Mouse (Mus musculus) cerebellum, adult 2 months (tissue): ENCODE data around the gene Vmn1r184.
"Not testable (repeated sequence)": the region's sequence is repeated elsewhere in the genome, so short reads cannot be mapped to it uniquely, and the experiment has no call there.

ENCODE experiments used
- CTCF ChIP-seq: fragments of 200-500 bp; IDR thresholded peaks from 2 replicates; pipeline ENCODE4 v1.5.1; 2011; ENCODE audit warnings: low read depth, mild to moderate bottlenecking, control low read depth, low read length, moderate library complexity, borderline replicate concordance; ENCODE audit not compliant: insufficient read depth
- POLR2A ChIP-seq: fragments of 200-500 bp; IDR thresholded peaks from 2 replicates; pipeline ENCODE4 v1.6.1; 2011; ENCODE audit warnings: low read length, control low read depth, borderline replicate concordance; ENCODE audit not compliant: insufficient read depth

DNA sequence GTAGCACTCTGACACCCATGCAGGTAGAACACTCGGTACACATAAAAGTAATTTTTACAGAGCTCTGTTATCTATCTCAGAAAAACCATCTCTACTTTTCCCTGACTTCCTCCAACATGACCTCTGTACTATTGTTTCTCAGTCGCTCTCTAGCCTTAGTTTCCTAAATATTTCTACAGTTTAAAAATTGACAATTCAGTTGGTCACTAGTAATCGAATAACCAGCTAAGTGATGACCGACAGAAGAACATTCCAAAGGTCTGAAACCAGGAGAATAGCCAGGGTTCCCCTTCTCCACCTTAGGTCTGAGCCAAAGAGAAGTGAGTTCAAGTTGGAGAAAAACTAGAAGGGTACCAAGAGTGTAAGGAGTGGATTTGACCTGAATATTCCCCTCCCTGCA is 51.7 kb downstream of the Vmn1r184 start:
- not testable (repeated sequence) for TF ChIP-seq CTCF, POLR2A
